Mouse (Mus musculus) testis, adult 2 months (tissue): Measurements from ENCODE around the gene Loxl3.

Experiments
- CTCF ChIP-seq: fragments of 200-500 bp; IDR thresholded peaks from 2 replicates; pipeline ENCODE4 v1.5.1; 2012; ENCODE audit warnings: low read depth, mild to moderate bottlenecking, inconsistent platforms, low read length, moderate library complexity; ENCODE audit not compliant: control insufficient read depth, insufficient read depth, insufficient replicate concordance
- POLR2A ChIP-seq: fragments of 200-500 bp; IDR thresholded peaks from 2 replicates; pipeline ENCODE4 v1.6.1; 2012; ENCODE audit warnings: low read depth, mild to moderate bottlenecking, inconsistent platforms, low read length, moderate library complexity; ENCODE audit not compliant: control insufficient read depth

GRCm38 (mm10) chr6:83015749-83016148 is 18.2 kb upstream of the Loxl3 start:
- TF ChIP-seq POLR2A (no peak), CTCF (no peak)
